Mouse (Mus musculus) spleen, adult 2 months (tissue): Measurements from ENCODE around the gene Arih2.

Experiments
- CTCF ChIP-seq: fragments of 200-500 bp; IDR thresholded peaks from 2 replicates; pipeline ENCODE4 v1.5.1; 2011; ENCODE audit warnings: mild to moderate bottlenecking, inconsistent platforms; ENCODE audit not compliant: insufficient read depth, insufficient read length, insufficient replicate concordance; ENCODE audit errors: extremely low read depth
- POLR2A ChIP-seq: fragments of 200-500 bp; IDR thresholded peaks from 2 replicates; pipeline ENCODE4 v1.6.1; 2011; ENCODE audit warnings: low read depth, low read length, inconsistent platforms

- no peak for TF ChIP-seq CTCF
- TF ChIP-seq POLR2A, result no peak
Observed at GRCm38 (mm10) chr9:108688451-108688850, 39.3 kb upstream of the Arih2 start.
